Mouse (Mus musculus) heart, embryonic 16.5 days (tissue): Measurements from ENCODE around the gene Mdm1. TPM values are rescaled to one million over a fixed set of nuclear protein-coding genes. Genes with fewer than 3 reads are reported as not detected.
"Not testable (repeated sequence)": the region's sequence is repeated elsewhere in the genome, so short reads cannot be mapped to it uniquely, and the experiment has no call there.

ENCODE experiments used
- ATAC-seq: fragments of 200-750 bp; cut with Nextera tagmentation; replicated peaks from 2 replicates; pipeline ENCODE4 v1.8.0; 2017; ENCODE audit warnings: moderate number of reproducible peaks; ENCODE audit not compliant: insufficient read depth, low FRiP score; ENCODE audit errors: extremely low read depth
- H3K27ac ChIP-seq: fragments of 300-500 bp; sonication (generic); 2 replicates; pipeline ENCODE4 v1.5.1; 2014; ENCODE audit warnings: mild to moderate bottlenecking, low read length, control low read depth, moderate library complexity
- H3K27me3 ChIP-seq: fragments of 300-500 bp; sonication (generic); 2 replicates; pipeline ENCODE4 v1.6.1; 2014; ENCODE audit warnings: low read length, mixed read lengths; ENCODE audit not compliant: control insufficient read depth, insufficient read depth
- H3K36me3 ChIP-seq: fragments of 300-500 bp; sonication (generic); 2 replicates; pipeline ENCODE4 v1.6.1; 2014; ENCODE audit not compliant: control insufficient read depth, insufficient read depth
- H3K4me1 ChIP-seq: fragments of 300-500 bp; sonication (generic); 2 replicates; pipeline ENCODE4 v1.6.1; 2014; ENCODE audit warnings: low read length, mixed read lengths; ENCODE audit not compliant: control insufficient read depth, insufficient read depth
- H3K4me2 ChIP-seq: fragments of 300-500 bp; sonication (generic); 2 replicates; pipeline ENCODE4 v1.6.1; 2014; ENCODE audit warnings: low read depth, mild to moderate bottlenecking, control low read depth, low read length
- H3K4me3 ChIP-seq: fragments of 300-500 bp; sonication (generic); 2 replicates; pipeline ENCODE4 v1.5.1; 2014; ENCODE audit warnings: mild to moderate bottlenecking, control low read depth, low read length
- H3K9ac ChIP-seq: fragments of 300-500 bp; sonication (generic); 2 replicates; pipeline ENCODE4 v1.6.1; 2014; ENCODE audit warnings: low read length, control low read depth
- H3K9me3 ChIP-seq: fragments of 300-500 bp; sonication (generic); replicated peaks from 2 replicates; pipeline ENCODE4 v1.6.1; 2016; ENCODE audit warnings: low read length; ENCODE audit not compliant: control insufficient read depth
- WGBS: fragments of 180-500 bp; shearing (Covaris S2); extraction: QIAGEN DNeasy Blood & Tissue Kit; methylation state at CpG from one replicate; pipeline ENCODE4 v1.1.7; 2014; 5-methylcytosine and 5-hydroxymethylcytosine counted together
- polyA plus RNA-seq: library from polyadenylated mRNA; unstranded; fragments of >200 nt; fragmentation: Nextera tagmentation; extraction: Ambion mirVana; gene quantifications from 2 replicates; pipeline ENCODE4 v1.2.1, GENCODE M21; 2015

Mdm1 gene
- polyA plus RNA-seq, 1 experiment from 2014 or later = 19.3 TPM

DNA sequence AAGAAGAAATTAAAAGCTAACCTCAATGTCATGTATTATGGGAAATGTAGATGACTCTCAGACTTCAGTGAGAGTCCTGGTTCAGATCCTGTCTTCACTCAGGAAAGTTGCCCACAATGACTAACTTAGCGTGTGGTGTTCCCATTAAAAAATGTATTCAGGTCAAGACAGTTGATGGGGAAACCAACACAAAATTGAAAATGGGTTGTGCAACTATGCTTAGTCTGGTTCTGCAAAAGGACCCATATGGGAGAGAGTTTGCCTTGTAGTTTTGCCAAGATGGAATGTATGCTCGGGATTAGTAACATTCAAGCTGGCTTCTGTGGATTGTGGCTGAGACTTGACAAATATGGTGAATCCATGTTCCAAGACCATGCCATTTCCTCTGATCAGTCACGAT lies 31.3 kb downstream of the Mdm1 start:
- Histone ChIP-seq H3K27me3 (no peaks in the 10 kb centered on the region), H3K9me3 (no peaks in the 10 kb centered on the region), H3K4me3 (no peak overlapping the region), H3K36me3 (no peaks in the 10 kb centered on the region), H3K27ac (no peak overlapping the region), H3K4me1 (no peaks in the 10 kb centered on the region), H3K9ac (no peak overlapping the region), H3K4me2 (no peak overlapping the region)
- WGBS = 87% methylated on average over 3 of the region's 3 CpGs
- ATAC-seq = no peak

- H3K36me3 ChIP-seq, ATAC-seq, H3K27me3 ChIP-seq, H3K9ac ChIP-seq, H3K4me3 ChIP-seq, H3K27ac ChIP-seq, H3K4me1 ChIP-seq, H3K9me3 ChIP-seq, H3K4me2 ChIP-seq: not testable (repeated sequence)
- 56% methylated on average over 4 of the region's 4 CpGs for WGBS
These were observed 33.9 kb downstream of the Mdm1 start for GRCm38 (mm10) chr10:118175542-118175941.

- no peaks in the 10 kb centered on the region for H3K9me3 ChIP-seq
- H3K27me3 ChIP-seq = no peaks in the 10 kb centered on the region
- WGBS = 46% methylated on average over 10 of the region's 10 CpGs
- no peak for ATAC-seq
- no peak overlapping the region for H3K4me2 ChIP-seq
- no peak overlapping the region for H3K27ac ChIP-seq
- H3K4me1 ChIP-seq = no peaks in the 10 kb centered on the region
- no peak overlapping the region for H3K4me3 ChIP-seq
- H3K9ac ChIP-seq = no peak overlapping the region
- H3K36me3 ChIP-seq = no peaks in the 10 kb centered on the region
These were observed 37.1 kb downstream of the Mdm1 start for GRCm38 (mm10) chr10:118178735-118179151.

DNA sequence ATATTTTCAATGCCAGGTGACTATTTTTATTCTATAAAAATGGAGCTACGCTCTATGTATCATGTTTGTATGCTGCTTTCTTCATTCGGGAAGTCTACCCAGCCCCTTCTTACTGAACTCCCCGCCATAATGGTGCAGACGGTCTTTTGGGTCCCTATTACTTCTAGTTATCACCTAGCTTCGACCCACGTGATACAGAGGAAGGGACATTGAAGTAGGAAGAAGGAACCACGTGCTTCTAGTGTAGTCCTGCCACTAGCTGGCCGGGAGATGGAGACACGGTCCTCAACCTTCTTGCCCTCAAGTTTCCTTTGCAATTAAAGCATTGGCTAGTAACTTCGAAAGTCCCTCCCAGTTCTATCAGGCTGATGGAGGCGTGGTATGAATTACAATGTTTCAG lies 37.7 kb downstream of the Mdm1 start:
- Histone ChIP-seq H3K4me3 (no peak overlapping the region), H3K27ac (no peak overlapping the region), H3K27me3 (no peaks in the 10 kb centered on the region), H3K36me3 (no peaks in the 10 kb centered on the region), H3K9me3 (no peaks in the 10 kb centered on the region), H3K4me2 (no peak overlapping the region), H3K9ac (no peak overlapping the region), H3K4me1 (no peaks in the 10 kb centered on the region)
- ATAC-seq = no peak
- 84% methylated on average over 11 of the region's 11 CpGs for WGBS

DNA sequence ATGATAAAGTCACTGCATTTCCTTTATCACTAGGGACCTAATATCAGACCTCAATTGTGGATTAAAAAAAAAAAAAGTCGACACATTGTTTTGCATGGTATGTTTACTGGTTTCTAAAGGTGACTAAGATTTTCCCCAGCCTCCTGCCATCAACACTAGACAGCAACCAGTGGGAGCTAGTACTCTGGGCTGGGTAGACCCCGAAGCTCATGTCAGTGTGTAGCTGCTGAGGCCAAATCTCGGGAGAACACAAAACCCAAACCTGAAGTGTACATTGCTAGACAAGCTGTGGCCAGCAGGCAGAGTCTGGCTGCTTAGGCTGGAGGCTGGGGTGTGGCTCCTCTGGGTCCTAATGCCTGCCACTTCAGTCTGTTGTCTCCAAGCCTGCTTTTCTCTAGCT lies 53.5 kb downstream of the Mdm1 start:
- 19% methylated on average over 3 of the region's 3 CpGs for WGBS
- not testable (repeated sequence) for H3K4me2 ChIP-seq, H3K4me3 ChIP-seq, H3K36me3 ChIP-seq, H3K4me1 ChIP-seq, H3K27ac ChIP-seq, H3K9ac ChIP-seq, H3K27me3 ChIP-seq, H3K9me3 ChIP-seq
- peak; percentile 49; the same call in 1 of the 2 replicates for ATAC-seq

DNA sequence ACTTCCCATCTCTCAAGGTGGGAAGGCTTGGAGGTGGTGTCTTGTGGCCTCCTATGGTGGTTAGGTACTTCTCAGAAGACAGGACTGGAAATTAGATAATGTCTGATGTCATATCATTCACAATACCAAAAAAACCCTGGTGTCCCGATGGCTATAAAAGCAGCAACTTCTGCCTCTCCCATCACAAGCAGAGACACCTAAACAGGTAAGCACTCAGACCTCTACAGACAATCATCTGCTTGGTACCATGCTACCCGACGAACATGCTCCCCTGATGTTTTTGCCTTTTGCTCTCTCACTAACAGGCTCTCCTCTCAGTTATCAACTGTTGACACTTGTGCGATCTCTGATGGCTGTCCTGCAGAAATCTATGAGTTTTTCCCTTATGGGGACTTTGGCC lies 63.0 kb downstream of the Mdm1 start, which contains the start of gene Il22:
Gene Il22, plus strand, starts transcription at position 301 of the 400 bp plus-strand sequence.
- Histone ChIP-seq H3K9me3 (no peaks in the 10 kb centered on the region), H3K4me2 (no peak within 1 kb of the TSS), H3K36me3 (no peaks in the 10 kb centered on the region), H3K4me1 (no peaks in the 10 kb centered on the region), H3K9ac (no peak within 1 kb of the TSS), H3K4me3 (no peak within 1 kb of the TSS), H3K27ac (no peak within 1 kb of the TSS), H3K27me3 (no peaks in the 10 kb centered on the region)
- WGBS = 74% methylated on average over 4 of the region's 4 CpGs
- ATAC-seq = no peak

DNA sequence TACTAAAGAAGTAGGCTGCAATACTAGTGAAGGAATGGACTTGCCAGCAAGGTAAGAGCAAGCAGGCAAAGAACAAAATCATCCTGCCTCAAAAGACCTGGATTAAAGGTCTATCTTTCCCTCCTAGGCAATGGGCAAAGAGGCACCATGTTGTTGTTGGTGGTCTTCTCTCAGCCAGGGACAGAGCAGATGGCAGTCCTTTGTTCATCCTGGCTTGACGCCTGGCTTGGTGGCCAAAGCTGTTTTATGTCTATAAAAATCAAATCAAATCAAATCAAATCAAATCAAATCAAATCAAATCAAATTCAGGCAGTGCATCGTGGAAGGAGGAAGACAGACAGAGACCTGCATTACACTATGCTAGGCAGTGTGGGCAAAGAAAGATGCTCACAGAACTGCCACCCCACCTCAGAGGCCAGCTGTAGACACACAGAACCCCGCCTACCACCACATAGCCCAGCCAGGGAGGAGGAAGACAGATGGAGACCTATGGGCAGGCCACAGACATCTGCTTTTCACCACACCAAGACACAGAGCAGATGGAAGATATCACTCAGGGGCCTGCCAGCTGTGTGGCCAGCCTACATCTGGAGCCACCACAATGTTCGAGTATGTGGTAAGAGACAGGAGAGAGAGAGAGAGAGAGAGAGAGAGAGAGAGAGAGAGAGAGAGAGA lies 74.2 kb downstream of the Mdm1 start:
- not testable (repeated sequence) for H3K9me3 ChIP-seq, H3K4me1 ChIP-seq, H3K27ac ChIP-seq, H3K27me3 ChIP-seq, H3K36me3 ChIP-seq, H3K9ac ChIP-seq, H3K4me2 ChIP-seq, H3K4me3 ChIP-seq
- peak; percentile 60; the same call in 1 of the 2 replicates for ATAC-seq
- WGBS = 79% methylated on average over 2 of the region's 4 CpGs

Other genes starting within 250 kb of the Mdm1 start
- gene Il22, start 63.1 kb downstream of the Mdm1 start, polyA plus RNA-seq = not detected in 2 replicates
- not detected in 2 replicates for gene Gm32717, start 99.0 kb downstream of the Mdm1 start, polyA plus RNA-seq
- gene Gm32802, start 116.9 kb downstream of the Mdm1 start, polyA plus RNA-seq = not detected in 2 replicates
- not detected in 2 replicates for gene Iltifb, start 153.2 kb downstream of the Mdm1 start, polyA plus RNA-seq
- gene Gm9040, start 185.2 kb downstream of the Mdm1 start, polyA plus RNA-seq = not detected in 2 replicates
- not detected in 2 replicates for gene Gm9044, start 190.6 kb downstream of the Mdm1 start, polyA plus RNA-seq
- 0.21 TPM in 1 of 2 replicates, not detected in the other for gene Gm9045, start 196.0 kb downstream of the Mdm1 start, polyA plus RNA-seq
- gene Gm9046, start 201.4 kb downstream of the Mdm1 start, polyA plus RNA-seq = not detected in 2 replicates
- gene Gm9048, start 206.9 kb downstream of the Mdm1 start, polyA plus RNA-seq = not detected in 2 replicates
- 0.21 TPM in 1 of 2 replicates, not detected in the other for gene Gm9049, start 212.3 kb downstream of the Mdm1 start, polyA plus RNA-seq